Mouse (Mus musculus) gastrocnemius, postnatal 10 days (tissue): ENCODE measurements at regions not wholly inside any gene's neighbourhood (a gene's known extent, or its start where the extent isn't known, plus 50 kb on each side); places are given as distances from the start of the nearest gene placed in this dataset.
A peak's percentile ranks its signal among the peaks of the same experiment; 100 is the strongest.

Experiments
- DNase-seq: peaks from one replicate; pipeline ENCODE4 v3.0.0; 2021; ENCODE audit warnings: mixed read lengths

DNA sequence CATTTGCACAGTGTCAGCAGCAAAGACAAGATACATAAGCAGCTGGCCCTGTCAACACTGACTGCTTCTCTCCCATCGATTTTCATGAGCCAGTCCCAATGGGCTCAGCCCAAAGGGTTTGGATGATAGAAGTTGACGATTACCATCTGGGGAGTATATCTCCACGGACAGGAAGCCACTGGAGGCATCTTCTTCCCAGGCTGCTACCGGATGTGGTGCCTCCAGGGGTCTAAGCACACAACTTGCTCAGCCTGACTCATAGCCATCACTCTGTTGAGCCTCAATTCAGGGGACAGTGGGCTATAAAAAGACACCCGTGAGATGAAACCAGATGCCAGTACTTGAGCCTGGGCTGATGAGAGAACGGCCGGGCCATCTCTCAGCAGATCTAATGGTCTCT is 71.1 kb upstream of the Hif1a start:
- DNase-seq, result no peak

DNA sequence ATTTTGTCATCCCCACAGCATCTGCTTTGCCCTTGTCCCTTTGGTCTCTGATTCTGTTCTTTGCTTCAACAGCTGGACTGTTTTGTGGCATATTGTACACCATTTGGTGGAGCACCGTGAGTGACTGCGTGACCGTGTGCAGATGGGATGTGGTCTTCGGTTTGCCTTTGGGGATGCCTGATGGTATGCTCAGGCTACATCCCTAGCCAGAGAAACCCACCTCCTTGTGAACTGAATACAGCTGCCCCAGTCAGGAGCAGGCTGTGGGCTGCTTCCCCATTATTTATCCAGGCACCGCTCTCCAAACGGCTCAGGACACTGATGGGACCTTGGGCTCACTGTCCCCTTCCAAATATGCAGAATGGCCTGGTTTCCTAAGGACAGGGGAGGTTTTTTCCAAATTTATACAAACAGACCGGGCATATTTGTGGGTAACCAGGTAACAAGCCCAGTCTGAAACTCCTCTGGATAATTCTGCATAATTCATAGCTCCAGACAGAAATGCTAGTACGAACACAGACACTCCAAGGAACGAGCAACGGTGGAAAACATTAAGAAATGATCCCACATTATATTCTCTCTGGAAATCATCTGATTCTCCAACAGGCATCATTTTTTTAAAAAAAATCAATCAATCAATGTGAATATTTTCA is 70.5 kb upstream of the Hif1a start:
- no peak for DNase-seq

DNA sequence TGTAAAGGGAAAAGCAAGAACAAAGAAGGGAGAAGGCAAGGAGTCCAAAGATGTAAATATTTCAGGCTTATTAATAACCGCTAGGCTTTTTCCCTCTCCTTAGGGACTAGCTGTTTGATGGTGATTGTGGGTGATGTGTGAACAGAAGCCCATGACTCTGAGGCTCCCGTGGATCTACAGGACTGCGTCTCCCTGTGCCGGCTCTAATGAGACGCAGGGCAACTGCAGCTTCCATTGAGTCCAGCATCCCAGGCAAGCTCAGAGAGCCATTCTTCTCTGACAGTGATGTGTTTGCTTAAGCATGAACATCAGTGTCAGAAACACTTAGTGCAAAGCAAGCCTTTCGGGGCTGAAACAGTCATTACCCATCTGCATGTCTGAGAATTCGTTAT is 70.0 kb upstream of the Hif1a start:
- no peak for DNase-seq

DNA sequence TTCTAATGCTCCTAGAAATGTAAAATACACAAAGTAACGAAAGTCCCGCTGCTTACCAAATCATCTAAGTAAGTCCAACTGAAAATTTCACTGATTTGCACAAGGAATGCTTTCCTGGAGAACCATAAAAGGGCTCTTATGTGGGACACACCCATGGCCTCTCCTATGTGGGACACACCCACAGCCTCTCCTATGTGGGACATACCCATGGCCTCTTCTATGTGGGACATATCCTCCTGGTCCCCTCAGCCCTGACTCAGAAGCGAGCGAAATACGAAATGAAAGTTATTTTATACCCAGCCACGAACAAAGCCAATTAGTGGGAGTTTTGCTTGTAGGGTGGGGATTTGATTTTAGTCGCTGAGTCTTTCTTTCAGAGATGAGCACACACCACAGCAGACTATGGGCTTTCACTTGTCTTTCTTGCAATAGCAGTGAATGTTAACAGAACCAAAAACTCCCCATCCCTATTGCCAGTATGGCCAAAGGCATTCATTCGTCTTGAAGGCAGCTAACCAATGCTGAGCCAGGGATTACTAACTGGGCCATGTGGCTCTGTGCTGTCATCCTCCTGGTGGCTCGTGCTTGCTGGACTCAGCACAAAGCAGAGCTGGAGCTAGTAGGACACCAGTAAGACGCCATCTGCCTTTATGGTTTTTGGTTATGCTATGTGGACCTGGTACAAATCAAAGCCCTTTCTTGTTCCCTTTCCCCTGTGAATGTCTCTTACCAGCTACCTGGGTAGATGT is 69.4 kb upstream of the Hif1a start:
- no peak for DNase-seq

DNA sequence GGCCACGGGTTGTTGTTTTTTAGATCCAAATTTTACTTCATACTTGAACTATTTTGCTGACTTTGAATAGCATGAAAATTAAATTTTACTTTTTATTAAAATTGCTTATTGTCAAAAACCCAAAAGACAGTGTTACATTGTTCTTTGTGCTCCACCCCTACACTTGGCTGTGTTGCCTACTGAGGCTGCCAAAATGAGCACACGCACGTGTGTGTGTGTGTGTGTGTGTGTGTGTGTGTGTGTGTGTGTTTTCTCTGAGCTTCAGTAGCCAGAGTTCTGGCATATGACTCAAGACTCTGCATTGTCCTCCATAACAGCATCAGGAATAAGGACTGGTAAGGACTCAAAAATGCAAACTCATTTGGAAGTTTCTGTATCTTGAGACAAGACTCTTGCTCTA is 68.4 kb upstream of the Hif1a start:
- DNase-seq, result peak; percentile 22

DNA sequence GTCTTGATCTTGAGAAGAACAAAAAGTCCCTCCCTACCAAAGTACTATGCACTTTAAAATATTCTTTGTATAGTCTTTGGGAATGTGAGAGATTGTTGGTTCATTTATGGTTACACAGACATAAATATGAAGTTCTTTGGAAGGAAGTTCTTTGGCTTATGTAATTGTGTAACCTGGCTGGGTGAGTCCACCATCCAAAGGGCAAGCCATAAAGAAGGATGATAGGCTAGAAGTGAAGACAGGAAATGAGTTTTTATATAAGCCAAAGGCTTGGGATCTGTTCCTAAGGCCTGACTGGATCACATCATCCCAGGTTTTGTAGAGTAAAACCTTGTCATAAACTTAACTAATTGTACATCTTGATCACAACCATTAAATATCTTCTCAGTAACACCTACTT is 65.0 kb upstream of the Hif1a start:
- DNase-seq, result no peak

DNA sequence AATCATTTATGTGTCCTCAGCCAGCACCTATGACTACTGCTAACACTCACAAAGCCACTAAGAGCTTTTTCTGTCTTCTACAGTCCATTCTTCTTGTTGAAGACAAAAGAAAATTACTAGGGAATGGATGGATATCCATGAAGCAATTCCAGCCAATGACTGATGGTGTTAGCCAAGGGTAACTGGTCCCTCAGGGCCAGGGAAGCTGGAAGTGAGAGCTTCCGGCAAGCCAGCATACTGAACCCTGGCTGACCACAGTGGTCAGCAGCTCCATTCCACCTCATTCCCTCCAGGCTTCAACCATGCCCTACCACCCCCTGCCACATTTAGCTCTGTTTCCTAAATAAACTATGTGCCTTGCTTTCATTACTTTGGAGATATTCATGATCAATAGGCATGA is 64.1 kb upstream of the Hif1a start:
- no peak for DNase-seq

DNA sequence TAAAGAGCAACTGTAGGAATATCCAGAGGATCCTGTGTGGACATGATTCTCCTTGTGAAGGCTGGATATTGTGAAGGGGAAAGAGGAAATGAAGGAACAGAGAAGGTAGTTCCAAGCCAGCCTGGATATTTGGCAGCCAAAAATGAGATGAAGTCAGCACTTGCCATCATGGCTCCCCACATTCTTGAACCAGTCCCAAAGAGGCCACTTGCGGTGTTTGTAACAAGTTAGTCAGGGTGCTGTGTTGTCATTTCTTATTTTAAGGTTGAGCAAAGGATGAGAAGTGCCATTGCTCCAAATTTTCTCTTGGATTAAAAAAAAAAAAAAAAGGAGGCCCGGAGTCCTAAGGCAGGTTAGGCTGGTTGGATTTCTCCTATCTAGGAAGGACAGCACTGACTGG is 63.3 kb upstream of the Hif1a start:
- no peak for DNase-seq

DNA sequence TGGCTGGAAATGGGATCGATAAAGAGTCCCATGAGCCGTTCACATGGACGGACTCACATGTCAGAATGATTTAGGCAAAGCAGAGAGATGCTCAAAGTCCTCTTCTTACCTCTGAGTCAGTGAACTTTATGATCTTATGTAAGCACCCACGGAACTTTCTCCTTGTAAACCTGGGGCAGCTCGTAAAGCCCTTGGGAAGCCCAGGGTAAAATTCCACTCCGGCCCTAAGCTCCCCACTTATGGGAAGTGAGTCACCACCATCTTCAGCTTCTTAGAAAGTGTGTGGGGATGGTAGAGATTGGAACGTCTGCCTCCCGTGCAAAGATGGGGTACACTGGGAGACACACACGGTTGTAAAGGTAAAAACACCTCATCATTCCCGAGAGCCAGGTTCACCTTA is 62.8 kb upstream of the Hif1a start:
- no peak for DNase-seq

DNA sequence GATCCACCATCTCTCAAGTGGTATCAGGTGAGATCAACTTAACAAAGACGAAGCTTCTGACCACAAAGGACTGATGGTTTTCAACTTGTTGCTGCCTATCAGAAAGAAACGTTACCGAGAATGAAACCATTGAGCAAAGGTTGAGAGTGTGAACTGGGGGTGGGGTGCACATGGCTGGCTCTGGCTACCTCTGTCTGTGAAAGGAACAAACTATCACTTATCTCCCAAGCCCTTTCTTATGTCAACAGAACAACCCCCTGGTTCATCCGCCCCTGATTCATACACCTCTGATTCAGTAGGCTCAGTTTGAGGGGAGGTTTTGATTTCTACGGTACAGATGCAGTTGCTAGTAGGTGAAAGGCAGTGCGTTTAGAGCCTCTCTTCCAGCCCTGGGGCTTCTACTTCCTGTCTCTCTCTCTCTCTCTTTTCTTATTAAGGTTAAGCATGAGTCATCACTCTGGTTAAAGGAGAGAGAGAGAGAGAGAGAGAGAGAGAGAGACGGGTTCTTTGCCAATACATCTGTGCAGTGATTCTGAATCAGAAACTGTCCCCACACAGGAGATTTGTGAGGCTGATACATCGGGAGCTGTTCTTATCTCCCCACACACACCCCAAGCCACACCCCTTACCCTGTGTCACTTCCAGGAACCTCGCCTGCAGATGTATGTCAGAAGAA is 59.0 kb upstream of the Hif1a start:
- DNase-seq, result no peak

DNA sequence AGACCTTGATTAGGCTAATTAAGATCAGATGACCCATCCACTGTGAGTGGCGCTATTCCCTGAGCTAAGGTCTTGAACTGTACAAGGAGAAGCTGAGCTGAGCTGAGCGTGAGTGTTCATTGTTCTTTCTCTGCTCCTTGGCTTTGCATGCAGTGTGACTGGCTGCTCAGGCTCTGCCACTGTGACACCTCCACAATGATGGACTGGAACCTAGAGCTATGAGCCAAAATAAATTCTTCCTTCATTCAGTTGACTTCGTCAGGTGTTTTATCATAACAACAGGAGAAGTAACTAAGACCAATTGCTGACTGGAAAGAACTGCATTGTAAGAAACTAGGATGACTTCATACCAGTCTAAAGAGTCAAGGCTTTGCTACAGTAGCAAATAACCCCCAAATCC is 56.4 kb upstream of the Hif1a start:
- DNase-seq, result no peak

DNA sequence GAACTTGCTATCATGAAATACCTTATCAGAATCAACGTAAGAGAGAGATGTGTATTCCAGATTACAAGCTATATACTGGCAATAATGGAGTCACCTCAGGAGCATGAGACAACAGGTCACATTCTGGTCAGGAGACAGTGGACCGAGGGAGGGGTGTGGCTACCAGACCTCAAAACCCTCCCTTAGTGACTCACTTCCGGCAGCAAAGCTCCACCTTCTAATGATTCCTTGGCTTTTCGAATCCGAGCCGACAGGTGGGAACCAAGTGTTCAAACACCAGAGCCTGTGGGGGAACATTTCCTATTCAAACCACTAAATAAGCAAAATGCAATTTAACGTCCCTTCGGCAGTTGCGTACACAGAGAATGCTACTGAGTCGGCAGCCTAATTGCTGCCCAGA is 54.5 kb upstream of the Hif1a start:
- no peak for DNase-seq

DNA sequence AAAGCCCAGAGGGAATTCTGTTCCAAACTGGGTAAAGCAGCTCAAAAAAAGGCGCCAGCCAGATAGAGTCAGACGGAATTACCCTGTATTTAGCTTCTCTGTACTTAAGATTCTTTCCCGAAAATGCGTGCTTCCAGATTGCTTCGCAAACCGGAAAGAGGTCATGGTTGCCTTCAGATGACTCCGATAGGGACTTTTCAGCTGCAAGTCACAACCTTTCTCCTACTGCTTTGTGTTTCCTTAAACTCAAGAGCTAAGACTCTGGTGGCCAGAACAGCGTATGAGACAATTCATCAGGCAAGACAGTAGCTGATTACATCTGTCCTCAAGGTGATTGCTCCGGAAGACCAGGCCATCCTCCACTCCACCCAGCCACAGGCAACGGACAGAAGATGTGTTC is 53.8 kb upstream of the Hif1a start:
- DNase-seq, result no peak

DNA sequence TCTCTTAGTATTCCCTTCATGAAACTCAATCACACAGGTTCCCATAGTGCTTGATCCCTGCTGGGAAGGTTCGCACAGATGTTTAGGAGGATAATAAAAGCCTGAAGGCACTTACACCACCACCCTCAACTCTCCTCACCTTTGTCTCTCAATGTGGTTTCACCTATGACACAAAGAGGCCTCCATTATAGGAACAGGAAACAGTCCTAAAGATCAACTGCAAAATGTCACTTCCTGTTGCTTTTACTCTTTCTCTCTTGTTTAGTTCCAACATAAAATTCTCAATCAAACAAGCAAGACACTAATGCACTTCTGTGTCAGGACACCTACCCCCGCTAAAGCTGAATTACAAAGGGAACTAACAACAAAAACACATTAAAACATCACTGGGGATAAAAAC is 50.3 kb upstream of the Hif1a start:
- DNase-seq, result no peak
